Mouse (Mus musculus) T-helper 17 cell (primary cell): ENCODE data around the gene Stk38.
"Not testable (repeated sequence)": the region's sequence is repeated elsewhere in the genome, so short reads cannot be mapped to it uniquely, and the experiment has no call there.

Experiments
- in situ Hi-C, 2 experiments: fragments of 300-600 bp; cut with MboI, MseI; formaldehyde crosslinking; loops; 1 replicate in 1 of 2; 2 replicates in 1 of 2; pipeline ENCODE4 v1.15.1; 2025; ENCODE audit warnings: high pct_unique_total_duplicates in 2 of 2

The Stk38 gene

GRCm38 (mm10) chr17:29014235-29014634 lies 6.4 kb upstream of the Stk38 start:
- in situ Hi-C loops, result loop anchor here in 1 of 2 experiments (10.0 kb wide), 1 partner anchor 981 kb away; no protein-coding TSS in a partner anchor

DNA sequence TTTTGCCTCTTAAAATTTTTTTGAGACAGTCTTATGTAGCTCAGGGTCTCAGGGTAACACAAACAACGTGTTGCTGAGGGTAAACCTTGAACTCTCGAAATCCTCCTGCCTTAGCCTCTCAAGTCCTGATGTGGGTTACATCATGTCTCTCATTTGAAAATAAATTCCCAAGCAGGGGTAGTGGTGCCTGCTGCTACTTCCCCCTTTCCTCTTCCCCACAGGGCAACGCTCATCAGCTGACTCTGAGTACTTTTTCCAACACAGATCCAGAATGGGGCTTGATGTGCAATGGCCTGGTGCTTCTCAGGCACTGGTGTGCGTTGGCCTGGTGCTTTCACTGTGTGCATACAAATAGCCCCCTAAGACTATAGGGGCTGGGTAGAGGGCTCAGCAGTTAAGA lies 1.4 kb upstream of the Stk38 start:
- in situ Hi-C loops, result no loop called here

GRCm38 (mm10) chr17:29008326-29008650 lies 493 bp upstream of the Stk38 start:
- in situ Hi-C loops, result no loop called here

DNA sequence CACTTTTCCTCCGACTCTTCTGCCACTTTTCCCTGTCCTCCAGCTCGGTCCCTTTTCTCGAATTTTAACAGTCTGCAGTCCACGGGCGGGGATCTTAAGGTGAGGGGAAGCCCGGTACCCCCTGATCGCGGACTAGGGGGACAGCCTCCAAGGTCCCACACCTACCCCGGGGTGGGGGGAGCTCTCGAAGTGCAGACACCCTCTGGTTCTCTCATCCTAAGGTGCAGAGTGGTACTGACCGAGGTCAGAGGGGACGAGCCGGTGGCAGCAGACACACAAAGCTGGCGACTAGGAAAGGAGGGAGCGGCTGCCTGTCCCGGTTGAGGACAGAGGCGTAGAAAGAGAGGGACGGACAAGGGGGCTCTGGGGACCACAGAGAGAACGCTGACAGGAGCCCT lies 553 bp downstream of the Stk38 start:
- in situ Hi-C loops, result no loop called here

DNA sequence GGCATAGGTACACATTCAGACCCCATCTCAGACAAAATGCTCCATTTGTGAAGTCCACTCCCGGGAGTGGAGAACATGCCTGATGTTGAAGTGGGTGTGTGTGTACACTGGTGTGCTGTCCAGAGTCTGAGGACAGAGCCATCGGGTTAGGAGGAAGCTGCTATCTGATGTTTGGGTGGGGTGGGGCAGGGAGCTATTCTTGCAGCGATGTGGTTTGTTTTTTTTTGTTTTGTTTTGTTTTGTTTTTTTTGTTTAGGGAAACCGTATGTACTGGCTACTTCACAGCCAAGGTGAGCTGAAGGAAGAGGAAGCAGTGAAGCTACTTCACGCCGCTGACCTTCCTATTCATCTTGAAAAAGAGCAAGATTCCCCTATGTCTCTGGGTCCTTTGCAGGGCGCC lies 983 bp downstream of the Stk38 start:
- in situ Hi-C loops, result no loop called here

GRCm38 (mm10) chr17:29005002-29005401 lies 2.8 kb downstream of the Stk38 start:
- in situ Hi-C loops, result no loop called here

DNA sequence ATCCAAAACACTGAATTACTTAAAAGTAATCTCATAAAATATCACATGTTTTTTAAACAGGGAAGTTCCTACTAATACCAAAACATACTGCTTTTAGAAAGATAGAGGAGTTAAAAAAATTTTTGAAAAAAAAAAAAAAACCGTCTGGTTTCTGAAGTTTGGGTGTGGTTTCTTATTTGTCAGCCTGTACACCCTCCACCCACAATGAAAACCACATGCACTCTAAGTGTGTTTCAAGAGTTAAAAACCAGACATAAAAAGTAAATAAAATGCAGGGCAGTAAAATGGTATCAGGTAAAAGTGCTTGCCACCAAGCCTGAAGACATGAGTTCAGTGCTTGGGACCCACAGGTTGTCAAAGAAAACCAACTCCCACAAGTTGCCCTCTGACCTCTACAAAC lies 4.1 kb downstream of the Stk38 start:
- in situ Hi-C loops, result no loop called here

DNA sequence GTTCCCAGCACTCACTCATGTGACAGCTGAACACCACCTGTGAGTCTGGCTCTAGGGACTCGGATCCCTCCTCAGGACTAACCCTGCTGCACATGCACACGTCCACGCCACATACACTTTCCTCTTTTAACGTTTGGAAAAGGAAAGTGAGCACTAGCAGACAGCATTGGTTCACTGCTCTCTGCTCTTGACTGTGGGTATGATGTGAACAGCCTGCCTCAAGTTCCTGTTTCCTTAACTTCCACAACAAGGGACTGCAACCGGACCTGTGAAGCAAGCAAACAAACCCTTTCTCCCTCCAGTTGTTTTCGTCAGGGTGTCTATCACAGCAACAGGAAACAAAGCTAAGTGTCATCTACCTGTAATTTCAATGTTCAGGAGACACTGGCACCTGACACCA lies 7.3 kb downstream of the Stk38 start:
- in situ Hi-C loops, result no loop called here

- in situ Hi-C loops, result no loop called here
Measured at GRCm38 (mm10) chr17:28994615-28995014, 13.2 kb downstream of the Stk38 start.

DNA sequence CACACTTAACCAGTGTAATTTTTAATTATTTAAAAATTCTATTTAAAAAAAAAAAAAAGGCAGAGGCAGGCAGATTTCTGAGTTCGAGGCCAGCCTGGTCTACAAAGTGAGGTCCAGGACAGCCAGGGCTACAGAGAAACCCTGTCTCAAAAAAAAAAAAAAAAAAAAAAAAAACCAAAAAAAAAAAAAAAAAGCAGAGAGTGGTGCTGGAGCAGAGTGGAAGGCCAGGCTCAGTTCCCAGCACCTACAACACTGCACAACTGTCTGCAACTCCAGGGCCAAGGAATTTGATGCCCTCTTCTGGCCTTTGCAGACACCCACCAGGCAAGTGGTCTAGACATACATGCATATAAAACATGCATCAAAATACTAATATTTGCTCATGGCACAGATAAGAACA lies 14.8 kb downstream of the Stk38 start:
- in situ Hi-C loops, result not testable (repeated sequence)

GRCm38 (mm10) chr17:28992105-28992504 lies 15.7 kb downstream of the Stk38 start:
- in situ Hi-C loops, result no loop called here

GRCm38 (mm10) chr17:28991286-28991685 lies 16.5 kb downstream of the Stk38 start:
- in situ Hi-C loops, result no loop called here

GRCm38 (mm10) chr17:28990060-28990459 lies 17.7 kb downstream of the Stk38 start:
- in situ Hi-C loops, result no loop called here

DNA sequence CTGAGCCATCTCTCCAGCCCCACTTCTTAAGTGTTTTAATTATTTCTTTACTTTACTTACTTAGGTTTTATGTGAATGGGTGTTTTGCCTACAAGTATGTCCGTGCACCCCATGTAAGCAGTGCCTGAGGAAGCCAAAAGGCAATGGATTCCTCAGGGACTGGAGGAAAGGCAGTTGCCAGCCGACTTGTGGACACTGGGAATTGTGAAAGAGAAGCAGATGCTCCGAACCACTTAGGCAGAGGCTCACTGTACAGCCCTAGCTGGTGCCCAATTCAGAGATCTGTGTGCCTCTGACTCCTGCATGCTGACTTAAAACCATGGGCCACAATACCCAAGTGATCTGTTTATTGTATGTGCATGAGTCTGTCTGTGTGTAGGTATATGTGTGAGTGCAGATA lies 18.8 kb downstream of the Stk38 start:
- in situ Hi-C loops, result no loop called here

DNA sequence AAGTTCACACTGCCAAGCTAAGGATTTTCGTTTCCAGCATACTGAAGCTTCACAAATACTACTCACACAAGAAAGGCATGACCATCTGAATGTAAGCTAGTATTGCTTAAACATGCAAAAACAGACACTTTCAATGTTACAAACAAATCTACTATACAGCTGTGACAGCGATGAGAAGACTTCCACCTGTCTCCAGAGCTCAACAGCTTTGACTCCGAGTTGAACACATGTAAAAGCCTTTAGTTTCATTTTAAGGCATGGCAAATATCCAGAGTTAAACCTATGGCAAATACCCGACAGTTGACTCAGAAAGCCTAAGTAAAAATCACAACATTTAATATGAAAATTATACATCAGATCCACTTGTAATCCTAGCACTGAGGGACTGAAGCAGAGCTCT lies 19.5 kb downstream of the Stk38 start:
- in situ Hi-C loops, result no loop called here

DNA sequence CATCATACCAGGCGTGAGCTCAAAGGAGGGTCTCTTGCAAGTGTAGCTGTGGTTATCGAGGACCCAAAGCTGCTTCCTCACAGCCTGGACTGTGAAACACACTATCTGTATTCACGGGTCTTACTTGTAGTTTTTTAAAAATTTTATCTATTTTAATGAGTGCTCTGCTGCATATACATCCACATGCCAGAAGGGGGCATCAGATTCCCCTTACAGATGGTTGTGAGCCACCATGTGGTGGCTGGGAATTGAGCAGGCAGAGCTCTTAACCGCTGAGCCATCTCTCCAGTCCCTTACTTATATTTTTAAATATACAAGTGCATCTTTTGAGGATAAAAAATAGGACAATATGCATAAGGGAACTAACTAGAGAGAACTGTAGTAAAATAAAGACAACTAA lies 20.1 kb downstream of the Stk38 start:
- in situ Hi-C loops, result no loop called here

- in situ Hi-C loops, result no loop called here
Measured at GRCm38 (mm10) chr17:28986833-28987232, 21.0 kb downstream of the Stk38 start.

GRCm38 (mm10) chr17:28984724-28985420 lies 22.9 kb downstream of the Stk38 start:
- in situ Hi-C loops, result no loop called here

DNA sequence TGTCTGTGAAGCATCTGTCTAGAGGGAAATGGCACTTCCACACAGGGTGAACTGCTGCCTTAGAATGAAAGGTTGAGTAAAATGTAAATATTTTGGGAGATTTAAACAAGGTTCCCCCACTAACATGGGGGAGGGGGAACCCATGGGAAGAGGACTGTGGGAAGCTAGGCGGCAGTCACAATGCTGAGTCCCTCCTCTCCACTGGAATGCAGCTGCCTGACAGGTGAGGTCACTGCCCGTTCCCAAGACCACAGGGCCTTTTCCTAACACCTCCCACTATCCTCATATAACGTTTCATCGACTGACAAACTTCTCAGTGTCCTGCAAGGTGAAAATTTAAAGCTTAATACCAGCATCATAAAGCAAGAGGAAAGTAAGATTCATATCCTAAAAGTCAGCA lies 25.2 kb downstream of the Stk38 start:
- in situ Hi-C loops, result no loop called here

DNA sequence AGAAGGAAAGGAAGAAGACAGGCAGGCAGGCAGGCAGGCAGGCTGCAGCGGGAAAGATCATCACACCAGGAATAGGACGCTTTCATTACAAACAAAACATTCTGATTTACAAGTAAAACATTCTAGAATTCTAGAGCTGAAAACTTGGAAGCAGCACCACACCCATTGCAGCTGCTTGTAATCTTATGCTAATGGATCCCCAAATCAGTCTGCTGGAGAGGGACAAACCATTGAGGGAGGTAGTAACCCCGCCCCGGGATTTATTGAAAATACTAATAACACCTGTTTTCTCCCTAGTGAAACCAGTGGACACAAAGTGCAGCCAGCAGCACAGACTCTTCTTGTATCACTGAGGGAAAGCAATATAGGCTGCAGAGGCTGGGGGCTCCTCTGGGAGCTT lies 26.7 kb downstream of the Stk38 start:
- in situ Hi-C loops, result no loop called here

- in situ Hi-C loops, result no loop called here
Measured at GRCm38 (mm10) chr17:28979091-28979490, 28.7 kb downstream of the Stk38 start.

DNA sequence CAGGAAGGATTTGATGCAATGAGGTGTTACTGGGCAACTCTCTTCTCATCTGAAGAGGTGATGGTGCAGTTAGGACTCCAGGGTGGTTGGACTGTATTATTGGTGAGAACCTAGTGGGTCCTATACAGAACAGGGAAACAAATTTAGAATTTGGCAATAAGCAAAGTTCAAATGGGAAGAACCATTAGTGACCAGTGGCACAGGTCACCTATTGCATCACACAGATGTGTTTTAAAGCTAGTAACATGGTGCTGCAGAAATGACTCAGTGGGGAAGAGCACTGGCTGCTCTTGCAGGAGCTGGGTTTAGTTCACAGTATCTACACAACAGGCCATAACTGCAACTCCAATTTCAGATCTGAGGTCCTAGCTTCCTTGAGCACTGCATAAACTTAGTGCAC lies 37.7 kb downstream of the Stk38 start:
- in situ Hi-C loops, result no loop called here

GRCm38 (mm10) chr17:28967021-28967610 lies 40.7 kb downstream of the Stk38 start:
- in situ Hi-C loops, result no loop called here

- in situ Hi-C loops, result no loop called here
Measured at GRCm38 (mm10) chr17:28961596-28961995, 46.2 kb downstream of the Stk38 start.
